Mouse (Mus musculus): ENCODE data around the gene C1ql2. TPM values are rescaled to one million over a fixed set of nuclear protein-coding genes. Genes with fewer than 3 reads are reported as not detected.

The C1ql2 gene
- polyA plus RNA-seq, 1 experiment from 2014 or later: 3.3 TPM

GRCm38 (mm10) chr1:120341811-120342370 lies 1.5 kb downstream of the C1ql2 start:
- Histone ChIP-seq H3K27ac (no peak overlapping the region), H3K9me3 (replicated peaks) (no peaks in the 10 kb centered on the region), H3K4me2 (replicated peaks) (peak overlapping the region; percentile 65), H3K27me3 (peaks cover 89% of the 10 kb centered on the region), H3K9ac (peak overlapping the region; percentile 32; the same call in 1 of the 2 replicates), H3K4me3 (peak overlapping the region; percentile 36), H3K36me3 (no peaks in the 10 kb centered on the region), H3K4me1 (peaks cover 26% of the 10 kb centered on the region)
- ATAC-seq (ENCODE audit: low FRiP score): 0 out of 2 replicates have a peak, but pooled peaks have one; percentile 14
- WGBS: 1% methylated on average over 17 of the region's 17 CpGs

DNA sequence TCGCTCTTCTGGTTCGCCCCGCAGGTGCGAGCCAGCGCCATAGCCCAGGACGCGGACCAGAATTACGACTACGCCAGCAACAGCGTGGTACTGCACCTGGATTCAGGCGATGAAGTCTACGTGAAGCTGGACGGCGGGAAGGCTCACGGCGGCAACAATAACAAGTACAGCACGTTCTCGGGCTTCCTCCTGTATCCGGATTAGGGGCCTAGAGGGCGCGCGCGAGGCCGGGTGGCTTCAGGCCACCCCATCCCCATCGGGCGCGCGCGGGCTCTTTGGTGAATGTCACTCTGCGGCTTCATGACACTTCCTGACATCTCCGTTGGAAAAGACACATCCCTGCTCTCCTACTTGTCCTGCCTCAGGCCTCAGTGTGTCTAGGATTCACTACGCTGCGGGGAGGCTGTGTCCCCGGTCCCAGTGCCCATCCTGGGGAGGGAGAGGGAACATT lies 2.0 kb downstream of the C1ql2 start:
- WGBS: under 1% methylated on average over 34 of the region's 34 CpGs
- Histone ChIP-seq H3K9ac (peak overlapping the region; percentile 32; the same call in 1 of the 2 replicates), H3K27ac (no peak overlapping the region)

GRCm38 (mm10) chr1:120345001-120345400 lies 4.6 kb downstream of the C1ql2 start:
- ATAC-seq (ENCODE audit: low FRiP score): no peak
- Histone ChIP-seq H3K4me3 (no peak overlapping the region), H3K9ac (no peak overlapping the region), H3K9me3 (replicated peaks) (0 out of 2 replicates have a peak, but pooled peaks cover 4% of the 10 kb centered on the region), H3K4me1 (peaks cover 26% of the 10 kb centered on the region), H3K27ac (no peak overlapping the region), H3K36me3 (no peaks in the 10 kb centered on the region), H3K27me3 (peaks cover 64% of the 10 kb centered on the region), H3K4me2 (replicated peaks) (no peak overlapping the region)
- WGBS: 18% methylated on average over 7 of the region's 7 CpGs

More for the DNA sequence above, 2.0 kb downstream of the C1ql2 start:
- Histone ChIP-seq H3K9me3 (replicated peaks) (no peaks in the 10 kb centered on the region), H3K4me2 (replicated peaks) (peak overlapping the region; percentile 65), H3K4me3 (peak overlapping the region; percentile 36), H3K4me1 (peaks cover 26% of the 10 kb centered on the region), H3K27me3 (peaks cover 88% of the 10 kb centered on the region), H3K36me3 (no peaks in the 10 kb centered on the region)
- 0 out of 2 replicates have a peak, but pooled peaks have one; percentile 14 for ATAC-seq (ENCODE audit: low FRiP score)

DNA sequence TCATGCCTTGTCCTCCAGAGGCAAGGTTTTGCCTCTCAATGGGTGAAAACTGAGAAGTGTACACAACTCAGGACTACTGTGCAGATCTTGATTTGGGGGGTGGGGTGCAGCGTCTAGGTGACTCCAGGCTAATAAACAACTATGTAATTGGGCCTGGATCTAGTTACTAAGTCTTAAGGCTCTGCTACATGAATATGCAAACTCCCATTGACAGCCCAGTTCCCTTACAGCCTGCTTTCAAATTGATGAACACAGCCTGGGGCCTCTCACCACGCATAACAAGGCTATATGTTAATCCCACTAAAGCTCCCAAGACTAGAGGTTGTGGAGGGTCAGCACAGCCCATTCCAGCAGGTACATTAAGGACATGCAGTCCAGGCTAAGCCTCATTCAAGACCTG lies 14.0 kb downstream of the C1ql2 start:
- Histone ChIP-seq H3K27me3 (peaks cover 8% of the 10 kb centered on the region; the same call in 1 of the 2 replicates), H3K36me3 (no peaks in the 10 kb centered on the region), H3K9me3 (replicated peaks) (no peaks in the 10 kb centered on the region), H3K4me2 (replicated peaks) (no peak overlapping the region), H3K4me3 (no peak overlapping the region), H3K4me1 (peaks cover 10% of the 10 kb centered on the region), H3K9ac (no peak overlapping the region), H3K27ac (no peak overlapping the region)
- no peak for ATAC-seq (ENCODE audit: low FRiP score)
- 32% methylated on average over 2 of the region's 2 CpGs for WGBS

GRCm38 (mm10) chr1:120357371-120358274 lies 17.2 kb downstream of the C1ql2 start:
- peaks cover 8% of the 10 kb centered on the region; the same call in 1 of the 2 replicates for H3K27me3 ChIP-seq
- peak overlapping the region; percentile 15; the same call in 1 of the 2 replicates for H3K4me2 ChIP-seq (replicated peaks)
- no peak overlapping the region for H3K27ac ChIP-seq
- peaks cover 10% of the 10 kb centered on the region for H3K4me1 ChIP-seq
- H3K4me3 ChIP-seq: no peak overlapping the region
- peak; percentile 79 for ATAC-seq (ENCODE audit: low FRiP score)
- H3K9me3 ChIP-seq (replicated peaks): no peaks in the 10 kb centered on the region
- no peaks in the 10 kb centered on the region for H3K36me3 ChIP-seq
- 7% methylated on average over 16 of the region's 16 CpGs for WGBS
- no peak overlapping the region for H3K9ac ChIP-seq

DNA sequence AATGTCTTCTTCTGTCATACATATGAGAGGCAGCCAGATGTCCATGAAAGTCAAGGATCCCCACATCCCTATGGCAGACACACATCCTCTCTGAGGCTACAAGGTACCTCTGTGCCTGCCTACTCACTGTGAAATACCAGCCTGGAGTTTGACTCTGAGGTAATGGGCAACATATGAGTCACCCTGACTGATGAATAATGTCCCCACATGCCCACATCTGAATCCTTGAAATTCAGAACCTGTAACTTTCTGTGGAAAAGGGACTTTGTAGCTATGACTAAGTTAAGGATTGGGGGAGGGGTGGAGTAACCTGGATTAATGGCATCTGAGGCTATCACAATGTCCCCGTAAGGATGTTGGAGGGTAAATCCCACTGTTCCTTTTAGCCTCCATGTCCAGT lies 23.3 kb downstream of the C1ql2 start:
- H3K4me3 ChIP-seq: no peak overlapping the region
- no peak overlapping the region for H3K4me2 ChIP-seq (replicated peaks)
- H3K4me1 ChIP-seq: no peaks in the 10 kb centered on the region
- H3K9me3 ChIP-seq (replicated peaks): no peaks in the 10 kb centered on the region
- H3K27me3 ChIP-seq: 0 out of 2 replicates have a peak, but pooled peaks cover under 1% of the 10 kb centered on the region
- no peaks in the 10 kb centered on the region for H3K36me3 ChIP-seq
- H3K9ac ChIP-seq: no peak overlapping the region
- no peak overlapping the region for H3K27ac ChIP-seq
- 90% methylated on average over 1 of the region's 1 CpGs for WGBS
- no peak for ATAC-seq (ENCODE audit: low FRiP score)

- H3K4me1 ChIP-seq: no peaks in the 10 kb centered on the region
- no peak overlapping the region for H3K27ac ChIP-seq
- H3K4me3 ChIP-seq: no peak overlapping the region
- no peaks in the 10 kb centered on the region for H3K36me3 ChIP-seq
- ATAC-seq (ENCODE audit: low FRiP score): no peak
- no peaks in the 10 kb centered on the region for H3K27me3 ChIP-seq
- no peaks in the 10 kb centered on the region for H3K9me3 ChIP-seq (replicated peaks)
- H3K9ac ChIP-seq: no peak overlapping the region
- no peak overlapping the region for H3K4me2 ChIP-seq (replicated peaks)
- 69% methylated on average over 3 of the region's 3 CpGs for WGBS
Observed at GRCm38 (mm10) chr1:120368138-120368537, 27.8 kb downstream of the C1ql2 start.

DNA sequence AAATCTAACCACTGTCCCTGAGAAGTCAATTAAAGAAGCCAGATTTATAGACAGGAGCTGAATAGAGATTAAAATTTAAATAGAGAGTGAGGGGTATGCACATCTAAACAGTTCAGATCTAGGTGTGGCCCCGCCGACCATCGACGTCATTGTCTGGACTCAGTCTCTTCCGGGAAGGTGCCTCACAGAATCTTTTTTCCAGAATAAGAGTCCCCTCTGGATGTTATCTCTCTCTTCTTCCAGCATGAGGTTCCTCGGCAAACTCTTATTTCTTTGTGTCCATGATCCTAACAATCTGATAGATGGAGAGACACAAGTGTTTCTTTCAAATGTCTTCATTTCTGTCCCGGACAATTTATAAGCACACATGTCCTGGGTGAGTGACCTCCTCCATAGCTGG lies 33.7 kb downstream of the C1ql2 start:
- no peak overlapping the region for H3K27ac ChIP-seq
- H3K36me3 ChIP-seq: no peaks in the 10 kb centered on the region
- H3K27me3 ChIP-seq: no peaks in the 10 kb centered on the region
- WGBS: 80% methylated on average over 7 of the region's 7 CpGs
- ATAC-seq (ENCODE audit: low FRiP score): no peak
- no peak overlapping the region for H3K9ac ChIP-seq
- H3K4me2 ChIP-seq (replicated peaks): no peak overlapping the region
- no peak overlapping the region for H3K4me3 ChIP-seq
- H3K4me1 ChIP-seq: no peaks in the 10 kb centered on the region
- H3K9me3 ChIP-seq (replicated peaks): no peaks in the 10 kb centered on the region

GRCm38 (mm10) chr1:120374832-120375231 lies 34.5 kb downstream of the C1ql2 start:
- Histone ChIP-seq H3K36me3 (no peaks in the 10 kb centered on the region), H3K4me3 (no peak overlapping the region), H3K9me3 (replicated peaks) (no peaks in the 10 kb centered on the region), H3K27ac (no peak overlapping the region), H3K9ac (no peak overlapping the region), H3K4me2 (replicated peaks) (no peak overlapping the region), H3K4me1 (no peaks in the 10 kb centered on the region), H3K27me3 (no peaks in the 10 kb centered on the region)
- no peak for ATAC-seq (ENCODE audit: low FRiP score)
- 35% methylated on average over 2 of the region's 2 CpGs for WGBS

DNA sequence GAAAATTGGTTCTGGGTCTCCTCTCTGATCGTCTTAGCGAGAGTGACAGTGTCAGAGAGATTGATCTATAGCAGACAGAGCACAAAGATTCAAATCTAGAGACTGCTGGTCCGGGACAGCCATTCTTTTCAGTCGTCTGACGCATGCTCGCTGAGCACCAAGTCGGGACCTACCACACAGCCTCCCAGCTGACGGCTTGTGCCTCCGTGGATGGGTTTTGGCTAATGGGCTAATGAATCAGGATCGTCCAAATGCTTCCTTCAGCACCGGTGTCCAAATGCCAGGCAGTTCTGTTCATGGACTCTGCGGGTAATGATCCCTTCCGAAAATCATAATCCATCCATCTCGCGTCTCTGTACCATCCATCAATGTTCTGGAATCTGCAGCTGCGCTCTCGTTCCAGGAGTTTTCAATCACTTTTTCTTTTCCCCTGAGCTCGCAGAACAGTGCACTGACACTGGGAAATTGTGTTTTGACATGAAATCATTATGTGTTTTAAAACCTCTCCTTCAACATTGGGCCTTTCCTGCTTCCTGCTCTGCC lies 44.7 kb downstream of the C1ql2 start:
- Histone ChIP-seq H3K9ac (no peak overlapping the region), H3K9me3 (replicated peaks) (no peaks in the 10 kb centered on the region), H3K36me3 (no peaks in the 10 kb centered on the region), H3K4me1 (peaks cover 4% of the 10 kb centered on the region; the same call in 1 of the 2 replicates), H3K27ac (0 out of 2 replicates have a peak overlapping the region, but pooled peaks have one; percentile 18), H3K4me3 (no peak overlapping the region), H3K4me2 (replicated peaks) (no peak overlapping the region), H3K27me3 (no peaks in the 10 kb centered on the region; the same call in 1 of the 2 replicates)
- WGBS: 70% methylated on average over 18 of the region's 18 CpGs
- ATAC-seq (ENCODE audit: low FRiP score): peak; percentile 58; the same call in 1 of the 2 replicates

DNA sequence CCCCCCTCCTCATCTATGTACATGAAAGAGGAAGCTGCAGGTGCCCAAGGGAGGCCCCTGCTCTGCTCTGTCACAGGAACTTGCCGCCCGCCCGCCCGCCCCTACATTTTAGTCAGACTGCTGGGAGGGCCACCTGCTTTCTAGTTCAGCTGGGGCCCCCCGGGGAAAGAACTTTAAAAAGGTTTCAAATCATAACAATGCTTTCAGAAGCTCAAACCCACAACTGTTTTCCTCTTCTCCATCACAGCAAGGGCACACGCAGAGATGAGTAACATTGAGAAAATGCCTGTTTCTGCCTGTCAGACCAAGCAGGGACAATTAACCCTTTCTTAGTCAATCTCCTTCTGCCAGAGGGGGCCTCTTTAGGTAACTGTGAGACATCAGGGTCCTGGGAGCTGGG lies 49.4 kb downstream of the C1ql2 start:
- Histone ChIP-seq H3K27me3 (no peaks in the 10 kb centered on the region), H3K9me3 (replicated peaks) (no peaks in the 10 kb centered on the region), H3K4me3 (no peak overlapping the region), H3K4me2 (replicated peaks) (no peak overlapping the region), H3K36me3 (no peaks in the 10 kb centered on the region), H3K27ac (no peak overlapping the region), H3K9ac (no peak overlapping the region), H3K4me1 (peaks cover 8% of the 10 kb centered on the region; the same call in 1 of the 2 replicates)
- 14% methylated on average over 6 of the region's 6 CpGs for WGBS
- no peak for ATAC-seq (ENCODE audit: low FRiP score)

DNA sequence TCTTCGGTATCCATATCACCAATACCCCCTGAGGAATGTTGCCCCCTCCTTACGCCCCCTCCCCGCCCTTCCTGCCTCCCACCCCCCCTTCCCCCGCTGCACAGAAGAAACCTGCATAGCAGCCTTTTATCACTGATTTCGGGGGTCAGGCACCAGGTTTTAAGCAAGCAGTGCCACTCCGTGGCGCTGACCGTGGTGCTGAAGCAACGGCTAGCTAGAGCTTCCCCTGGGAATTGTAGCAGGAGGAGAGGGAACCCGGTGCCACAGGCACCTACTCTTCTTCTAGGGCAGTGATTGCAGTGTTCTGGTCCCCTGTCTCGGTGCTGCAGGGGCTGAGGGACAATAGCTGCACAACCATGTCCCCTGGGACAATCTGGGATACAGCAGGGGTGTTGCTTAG lies 50.0 kb downstream of the C1ql2 start:
- peaks cover 8% of the 10 kb centered on the region; the same call in 1 of the 2 replicates for H3K4me1 ChIP-seq
- under 1% methylated on average over 11 of the region's 11 CpGs for WGBS
- no peak overlapping the region for H3K4me3 ChIP-seq
- ATAC-seq (ENCODE audit: low FRiP score): no peak
- H3K4me2 ChIP-seq (replicated peaks): peak overlapping the region; percentile 21
- no peak overlapping the region for H3K27ac ChIP-seq
- H3K9ac ChIP-seq: no peak overlapping the region
- H3K36me3 ChIP-seq: no peaks in the 10 kb centered on the region
- H3K27me3 ChIP-seq: no peaks in the 10 kb centered on the region
- no peaks in the 10 kb centered on the region for H3K9me3 ChIP-seq (replicated peaks)
